Mouse (Mus musculus) heart, postnatal 10 days (tissue): ENCODE results near the gene Zfp874a. TPM values are rescaled to one million over a fixed set of nuclear protein-coding genes. Genes with fewer than 3 reads are reported as not detected.
"Not testable (repeated sequence)": the region's sequence is repeated elsewhere in the genome, so short reads cannot be mapped to it uniquely, and the experiment has no call there.

Experiments
- DNase-seq, 2 experiments: peaks; one replicate each; pipeline ENCODE4 v3.0.0; 2021
- intact Hi-C: fragments of 180-260 bp; cut with DNase I; formaldehyde crosslinking; loops from one replicate; pipeline ENCODE4 v1.15.1; 2025
- total RNA-seq, 2 experiments: library from RNA; stranded (reverse); gene quantifications; 2 replicates each; pipeline ENCODE4 v1.2.3; 2021

The Zfp874a gene
- total RNA-seq, 2 experiments from 2014 or later: 4.5 to 5.6 TPM

DNA sequence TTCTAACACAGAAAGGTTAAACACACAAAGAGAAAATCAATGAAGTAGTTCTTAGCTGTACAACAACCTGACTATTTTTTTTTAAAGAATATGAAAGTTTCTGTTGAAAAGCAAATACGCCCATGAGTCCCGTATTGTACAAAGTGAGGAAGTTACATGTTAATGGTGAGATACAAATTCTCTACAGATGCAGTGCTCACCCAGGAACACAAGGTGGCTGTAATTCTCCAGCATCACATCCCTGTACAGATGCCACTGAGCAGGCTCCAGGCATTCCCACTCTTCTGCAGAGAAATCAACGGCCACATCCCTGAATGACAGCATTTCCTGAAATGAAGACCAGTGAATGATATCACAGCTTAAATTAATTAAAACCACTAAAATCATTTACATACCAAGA lies 37.8 kb downstream of the Zfp874a start:
- peak in 1 of 2 experiments; percentile 2 for DNase-seq
- intact Hi-C loops: loop anchor here (5.0 kb wide), 1 partner anchor 429 kb away; no protein-coding TSS in a partner anchor

DNA sequence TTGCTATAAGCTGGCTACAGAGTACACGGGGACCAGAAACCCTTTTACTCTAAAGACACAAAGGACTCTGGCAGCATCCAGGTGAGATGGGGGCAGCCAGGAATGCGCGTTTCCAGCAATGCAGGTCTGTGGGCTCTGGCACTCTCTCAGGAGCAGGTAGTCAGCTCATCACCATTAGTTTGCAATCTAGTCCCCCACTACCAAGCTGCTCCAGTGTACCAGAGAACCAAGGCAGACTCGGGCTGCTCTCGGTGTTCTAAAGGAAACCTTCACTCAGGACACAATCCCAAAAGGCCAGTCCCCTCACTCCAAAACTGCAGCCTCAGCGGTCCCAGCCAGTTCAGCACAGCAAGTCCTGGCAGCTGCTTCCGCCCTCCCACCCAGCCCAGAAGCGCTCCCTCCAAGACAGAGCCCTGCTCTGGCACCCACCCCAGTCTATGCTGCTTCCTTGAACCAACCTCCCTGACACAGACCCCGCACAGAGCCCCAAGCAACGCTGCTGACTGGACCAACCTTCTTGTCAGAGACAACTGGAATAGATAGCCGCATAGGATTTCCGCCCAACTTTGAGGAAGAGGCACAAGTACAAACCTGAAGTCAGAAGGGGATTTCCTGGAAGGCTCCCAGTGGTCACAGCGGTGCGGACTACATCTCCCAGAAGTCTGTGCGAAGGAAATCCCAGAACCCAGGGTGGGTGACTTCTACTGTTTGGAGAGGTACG lies 52.1 kb downstream of the Zfp874a start, which contains the start of gene Zfp429:
Gene Zfp429, minus strand, starts transcription at position 637 of the 721 bp plus-strand sequence.
- intact Hi-C loops: not testable (repeated sequence)

DNA sequence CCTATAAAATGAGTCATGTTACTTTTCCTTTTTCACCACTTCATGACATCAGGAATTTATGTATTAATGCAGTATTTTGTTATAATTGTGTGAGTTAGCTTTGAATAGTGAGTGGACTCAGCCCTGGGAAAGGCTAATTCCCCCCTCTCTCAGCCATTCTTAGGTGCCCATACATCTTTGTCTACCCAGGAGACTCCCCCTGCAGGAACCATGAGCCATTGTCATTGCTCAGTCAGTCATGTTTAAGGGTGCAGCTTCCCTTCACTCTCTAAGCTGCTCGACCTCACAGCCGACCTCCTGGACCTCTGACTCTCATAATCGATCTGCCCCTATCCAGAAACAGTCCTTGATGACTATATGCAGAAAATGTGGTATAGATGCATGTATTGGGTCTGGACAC lies 75.2 kb downstream of the Zfp874a start:
- intact Hi-C loops, DNase-seq: not testable (repeated sequence)

More for the DNA sequence above, 52.1 kb downstream of the Zfp874a start, which contains the start of gene Zfp429:
- peak; percentile 78 to 80 for DNase-seq

- intact Hi-C loops: not testable (repeated sequence)
- DNase-seq: peak; percentile 78 to 80
Observed at GRCm38 (mm10) chr13:67375050-67375911, 76.1 kb downstream of the Zfp874a start, which contains the start of the genes Gm28041 and Zfp456. Gene Gm28041, minus strand, starts transcription at chr13:67375733. Gene Zfp456, minus strand, starts transcription at chr13:67375810.

Other genes starting within 250 kb of the Zfp874a start
- 1 to 10 TPM; 2.1 to 2.8 TPM for gene Zfp458, start 173.2 kb downstream of the Zfp874a start, total RNA-seq
- gene Zfp457, start 145.1 kb downstream of the Zfp874a start, total RNA-seq: 1 to 10 TPM; 2.7 to 3.9 TPM
- gene Zfp595, start 119.1 kb downstream of the Zfp874a start, total RNA-seq: 1 to 10 TPM; 2.0 to 2.8 TPM
- gene Gm28044, start 91.1 kb downstream of the Zfp874a start, total RNA-seq: 1 to 10 TPM; 1.0 to 2.4 TPM
- 1 to 10 TPM; 1.6 to 1.9 TPM for gene Zfp953, start 91.0 kb downstream of the Zfp874a start, total RNA-seq
- 1 to 10 TPM in 1 of 2 experiments, under 1 TPM in 1; 0.57 to 1.6 TPM for gene Gm28041, start 75.9 kb downstream of the Zfp874a start, total RNA-seq
- under 1 TPM; 0.53 to 0.92 TPM for gene Zfp456, start 75.8 kb downstream of the Zfp874a start, total RNA-seq
- 1 to 10 TPM; 1.5 to 2.3 TPM for gene Zfp429, start 51.8 kb downstream of the Zfp874a start, total RNA-seq
- under 1 TPM in 1 of 2 experiments, not detected in 1; 0.25 TPM for gene Zfp459, start 30.2 kb downstream of the Zfp874a start, total RNA-seq
- 10 to 100 TPM; 11.8 to 17.4 TPM for gene Zfp874b, start 32.6 kb upstream of the Zfp874a start, total RNA-seq
- gene Zfp58, start 48.9 kb upstream of the Zfp874a start, total RNA-seq: 1 to 10 TPM; 5.2 to 5.9 TPM
- gene Gm26965, start 74.5 kb upstream of the Zfp874a start, total RNA-seq: not detected
- gene Zfp87, start 74.6 kb upstream of the Zfp874a start, total RNA-seq: 10 to 100 TPM in 1 of 2 experiments, 1 to 10 TPM in 1; 9.1 to 14.8 TPM
- gene Zfp748, start 102.2 kb upstream of the Zfp874a start, total RNA-seq: 1 to 10 TPM; 5.7 to 6.4 TPM
- gene Zfp729b, start 158.1 kb upstream of the Zfp874a start, total RNA-seq: 1 to 10 TPM; 4.0 to 5.5 TPM
- gene Gm49345, start 186.1 kb upstream of the Zfp874a start, total RNA-seq: 1 to 10 TPM in 1 of 2 experiments, under 1 TPM in 1; 0.89 to 2.0 TPM
- 1 to 10 TPM; 4.5 to 4.9 TPM for gene Zfp729a, start 186.2 kb upstream of the Zfp874a start, total RNA-seq
- 1 to 10 TPM; 6.4 to 8.1 TPM for gene Zfp738, start 235.4 kb upstream of the Zfp874a start, total RNA-seq